Mouse (Mus musculus) liver, embryonic 16.5 days (tissue): Measurements from ENCODE around the gene Dlx5. TPM values are rescaled to one million over a fixed set of nuclear protein-coding genes. Genes with fewer than 3 reads are reported as not detected.

Source experiments
- ATAC-seq: fragments of 200-750 bp; cut with Nextera tagmentation; 2 replicates; pipeline ENCODE4 v1.8.0; 2017; ENCODE audit warnings: low read depth, mild to moderate bottlenecking, moderate number of reproducible peaks, moderate library complexity
- H3K27ac ChIP-seq: fragments of 300-500 bp; sonication (generic); 2 replicates; pipeline ENCODE4 v1.5.1; 2014; ENCODE audit warnings: mild to moderate bottlenecking, low read length
- H3K27me3 ChIP-seq: fragments of 300-500 bp; sonication (generic); 2 replicates; pipeline ENCODE4 v1.6.1; 2014; ENCODE audit warnings: low read depth, low read length, mixed read lengths; ENCODE audit not compliant: control insufficient read depth, insufficient read depth
- H3K36me3 ChIP-seq: fragments of 300-500 bp; sonication (generic); 2 replicates; pipeline ENCODE4 v1.6.1; 2014; ENCODE audit warnings: mild to moderate bottlenecking; ENCODE audit not compliant: control insufficient read depth, insufficient read depth
- H3K4me1 ChIP-seq: fragments of 300-500 bp; sonication (generic); 2 replicates; pipeline ENCODE4 v1.6.1; 2014; ENCODE audit warnings: low read depth, low read length, mixed read lengths; ENCODE audit not compliant: control insufficient read depth
- H3K4me2 ChIP-seq: fragments of 300-500 bp; sonication (generic); 2 replicates; pipeline ENCODE4 v1.6.1; 2014; ENCODE audit warnings: low read depth, low read length, mixed read lengths
- H3K4me3 ChIP-seq: fragments of 300-500 bp; sonication (generic); 2 replicates; pipeline ENCODE4 v1.5.1; 2014; ENCODE audit warnings: low read depth, mild to moderate bottlenecking, low read length
- H3K9ac ChIP-seq: fragments of 300-500 bp; sonication (generic); 2 replicates; pipeline ENCODE4 v1.6.1; 2014; ENCODE audit warnings: low read depth, low read length
- H3K9me3 ChIP-seq: fragments of 300-500 bp; sonication (generic); replicated peaks from 2 replicates; pipeline ENCODE4 v1.6.1; 2016; ENCODE audit warnings: low read length; ENCODE audit not compliant: control insufficient read depth
- WGBS: fragments of 180-500 bp; shearing (Covaris S2); extraction: QIAGEN DNeasy Blood & Tissue Kit; methylation state at CpG from one replicate; pipeline ENCODE4 v1.1.7; 2014; ENCODE audit not compliant: insufficient replicate concordance; 5-methylcytosine and 5-hydroxymethylcytosine counted together
- polyA plus RNA-seq: library from polyadenylated mRNA; unstranded; fragments of >200 nt; fragmentation: Nextera tagmentation; extraction: Ambion mirVana; gene quantifications from 2 replicates; pipeline ENCODE4 v1.2.1, GENCODE M21; 2015

Gene Dlx5
- polyA plus RNA-seq, 1 experiment from 2014 or later = 0.12 TPM

- no peak overlapping the region for H3K4me3 ChIP-seq
- no peaks in the 10 kb centered on the region for H3K36me3 ChIP-seq
- H3K27ac ChIP-seq = no peak overlapping the region
- H3K27me3 ChIP-seq = peaks cover 99% of the 10 kb centered on the region
- no peaks in the 10 kb centered on the region for H3K9me3 ChIP-seq
- no peaks in the 10 kb centered on the region for H3K4me1 ChIP-seq
- 4% methylated on average over 34 of the region's 34 CpGs for WGBS
- no peak overlapping the region for H3K9ac ChIP-seq
- no peak for ATAC-seq
- H3K4me2 ChIP-seq = no peak overlapping the region
Measured at GRCm38 (mm10) chr6:6877981-6878840, 3.7 kb downstream of the Dlx5 start.

GRCm38 (mm10) chr6:6877346-6877910 lies 4.5 kb downstream of the Dlx5 start:
- no peak for ATAC-seq
- Histone ChIP-seq H3K4me2 (no peak overlapping the region), H3K4me3 (no peak overlapping the region), H3K27me3 (peaks cover 99% of the 10 kb centered on the region), H3K9ac (no peak overlapping the region), H3K27ac (no peak overlapping the region), H3K9me3 (no peaks in the 10 kb centered on the region), H3K4me1 (no peaks in the 10 kb centered on the region), H3K36me3 (no peaks in the 10 kb centered on the region)
- 4% methylated on average over 5 of the region's 5 CpGs for WGBS

GRCm38 (mm10) chr6:6876731-6877130 lies 5.2 kb downstream of the Dlx5 start:
- Histone ChIP-seq H3K4me2 (no peak overlapping the region), H3K27me3 (peaks cover 99% of the 10 kb centered on the region), H3K9ac (no peak overlapping the region), H3K36me3 (no peaks in the 10 kb centered on the region), H3K4me3 (no peak overlapping the region), H3K9me3 (no peaks in the 10 kb centered on the region), H3K27ac (no peak overlapping the region), H3K4me1 (no peaks in the 10 kb centered on the region)
- WGBS = 7% methylated on average over 7 of the region's 7 CpGs
- ATAC-seq = no peak

DNA sequence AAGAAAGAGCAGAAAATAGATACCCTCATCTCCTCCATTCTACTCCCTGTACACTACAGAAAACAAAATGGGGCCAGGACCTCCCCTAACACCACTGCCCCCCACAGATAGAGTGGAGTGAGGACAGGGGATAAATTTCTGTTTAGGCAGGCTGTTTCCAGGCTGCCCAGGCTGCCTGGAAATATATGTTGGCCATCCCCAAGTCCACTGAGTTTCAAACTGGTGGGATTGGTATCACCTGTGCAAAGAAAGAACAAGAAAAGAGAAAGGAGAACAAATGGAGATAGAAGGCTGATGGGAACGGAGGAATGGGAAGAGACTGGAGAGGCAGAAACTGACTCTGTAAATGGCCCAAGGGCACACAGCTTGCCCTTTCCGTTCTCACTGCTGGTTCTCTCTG lies 5.7 kb downstream of the Dlx5 start:
- no peak overlapping the region for H3K4me3 ChIP-seq
- H3K9ac ChIP-seq = no peak overlapping the region
- no peak for ATAC-seq
- 2% methylated on average over 2 of the region's 2 CpGs for WGBS
- H3K27ac ChIP-seq = no peak overlapping the region
- H3K9me3 ChIP-seq = no peaks in the 10 kb centered on the region
- H3K4me2 ChIP-seq = no peak overlapping the region
- H3K36me3 ChIP-seq = no peaks in the 10 kb centered on the region
- peaks cover 98% of the 10 kb centered on the region for H3K27me3 ChIP-seq
- no peaks in the 10 kb centered on the region for H3K4me1 ChIP-seq

GRCm38 (mm10) chr6:6875676-6876075 lies 6.2 kb downstream of the Dlx5 start:
- Histone ChIP-seq H3K9ac (no peak overlapping the region), H3K27ac (no peak overlapping the region), H3K9me3 (no peaks in the 10 kb centered on the region), H3K4me2 (no peak overlapping the region), H3K27me3 (peaks cover 97% of the 10 kb centered on the region), H3K4me3 (no peak overlapping the region), H3K4me1 (no peaks in the 10 kb centered on the region), H3K36me3 (no peaks in the 10 kb centered on the region)
- ATAC-seq = no peak
- WGBS = 5% methylated on average over 9 of the region's 9 CpGs

- no peaks in the 10 kb centered on the region for H3K36me3 ChIP-seq
- 3% methylated on average over 11 of the region's 11 CpGs for WGBS
- H3K4me1 ChIP-seq = no peaks in the 10 kb centered on the region
- H3K9ac ChIP-seq = no peak overlapping the region
- H3K4me3 ChIP-seq = no peak overlapping the region
- no peak overlapping the region for H3K27ac ChIP-seq
- peaks cover 97% of the 10 kb centered on the region for H3K27me3 ChIP-seq
- H3K9me3 ChIP-seq = no peaks in the 10 kb centered on the region
- H3K4me2 ChIP-seq = no peak overlapping the region
- ATAC-seq = no peak
Measured at GRCm38 (mm10) chr6:6875136-6875535, 6.7 kb downstream of the Dlx5 start.

GRCm38 (mm10) chr6:6874073-6874771 lies 7.7 kb downstream of the Dlx5 start:
- 1% methylated on average over 23 of the region's 25 CpGs for WGBS
- no peak for ATAC-seq
- H3K36me3 ChIP-seq = no peaks in the 10 kb centered on the region

DNA sequence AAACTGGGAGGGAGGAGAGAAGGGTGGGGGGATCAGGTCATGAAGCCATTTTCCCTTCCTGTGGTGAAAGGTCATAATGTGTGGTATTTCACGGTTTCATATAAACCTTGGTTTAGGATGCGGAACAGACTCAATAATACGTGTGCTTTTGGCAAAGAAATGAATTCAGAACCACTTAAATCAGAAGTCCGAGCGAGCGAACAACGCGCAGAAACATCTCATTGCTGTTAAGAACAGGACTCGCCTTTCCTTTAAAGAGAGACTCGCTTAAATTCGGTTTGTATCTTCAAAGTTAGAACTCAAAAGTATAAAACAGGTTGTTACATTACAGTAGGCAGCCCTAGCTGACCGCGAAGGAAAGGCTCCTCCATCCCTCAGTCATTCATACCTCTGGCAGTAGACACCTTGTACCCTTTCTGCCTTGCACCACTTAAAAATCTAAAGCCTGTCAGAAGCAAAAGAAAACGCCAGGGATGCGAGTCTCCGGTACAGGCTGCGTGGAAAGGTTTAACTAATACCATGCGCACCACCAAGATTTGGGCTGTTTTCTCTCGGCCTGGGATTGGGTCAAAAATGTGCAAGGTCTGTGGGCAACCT lies 8.3 kb downstream of the Dlx5 start:
- ATAC-seq = no peak
- H3K27ac ChIP-seq = no peak overlapping the region
- H3K4me3 ChIP-seq = no peak overlapping the region
- no peaks in the 10 kb centered on the region for H3K9me3 ChIP-seq
- H3K27me3 ChIP-seq = peaks cover 91% of the 10 kb centered on the region
- H3K4me2 ChIP-seq = no peak overlapping the region
- H3K9ac ChIP-seq = no peak overlapping the region
- H3K36me3 ChIP-seq = no peaks in the 10 kb centered on the region
- H3K4me1 ChIP-seq = no peaks in the 10 kb centered on the region
- 3% methylated on average over 19 of the region's 19 CpGs for WGBS

More at GRCm38 (mm10) chr6:6874073-6874771, 7.7 kb downstream of the Dlx5 start:
- Histone ChIP-seq H3K27me3 (peaks cover 93% of the 10 kb centered on the region), H3K9me3 (no peaks in the 10 kb centered on the region), H3K4me3 (no peak overlapping the region), H3K4me1 (no peaks in the 10 kb centered on the region), H3K9ac (no peak overlapping the region), H3K27ac (no peak overlapping the region), H3K4me2 (no peak overlapping the region)
